Mouse (Mus musculus) adrenal gland, postnatal 4 days (tissue): ENCODE data around the gene Zfp882. TPM values are rescaled to one million over a fixed set of nuclear protein-coding genes. Genes with fewer than 3 reads are reported as not detected.
"Not testable (repeated sequence)": the region's sequence is repeated elsewhere in the genome, so short reads cannot be mapped to it uniquely, and the experiment has no call there.

Experiments used
- DNase-seq, 2 experiments: peaks; one replicate each; pipeline ENCODE4 v3.0.0; 2021 to 2022; ENCODE audit warnings: low spot score in 2 of 2, mixed read lengths in 2 of 2
- total RNA-seq, 2 experiments: library from RNA; stranded (reverse); gene quantifications; 2 replicates each; pipeline ENCODE4 v1.2.3; 2021

The Zfp882 gene
- total RNA-seq, 2 experiments from 2014 or later: 7.7 to 9.6 TPM

DNA sequence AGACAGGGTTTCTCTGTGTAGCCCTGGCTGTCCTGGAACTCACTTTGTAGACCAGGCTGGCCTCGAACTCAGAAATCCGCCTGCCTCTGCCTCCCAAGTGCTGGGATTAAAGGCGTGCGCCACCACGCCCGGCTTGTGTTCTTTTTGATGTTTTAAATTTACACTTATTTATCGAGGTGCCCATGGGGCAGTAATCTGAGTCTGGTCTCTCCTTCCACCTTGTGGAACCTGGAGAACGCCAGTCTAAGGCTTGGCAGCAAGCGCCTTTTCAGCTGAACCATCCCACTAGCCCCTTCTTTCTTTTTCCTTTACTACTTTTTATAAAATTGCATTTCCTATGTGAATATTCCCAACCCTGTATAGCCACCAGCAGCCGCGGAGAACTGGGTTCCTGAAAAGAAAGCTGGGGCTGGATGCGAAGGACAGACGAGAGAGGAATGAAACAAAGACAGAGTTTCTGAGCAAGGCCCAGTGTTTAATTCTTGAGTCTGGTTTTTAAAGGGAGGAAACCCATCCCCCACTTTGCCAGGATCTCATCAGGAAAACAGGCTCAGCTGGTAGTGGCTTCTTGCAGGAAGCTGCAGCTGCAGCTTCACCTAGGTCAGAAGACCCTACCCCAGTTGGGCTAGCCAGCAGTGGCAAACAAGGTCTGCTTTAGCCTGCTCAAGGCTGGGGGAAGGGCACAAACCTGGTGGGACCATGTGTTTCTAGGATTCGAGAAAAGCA lies 43.2 kb downstream of the Zfp882 start:
- DNase-seq: no peak

DNA sequence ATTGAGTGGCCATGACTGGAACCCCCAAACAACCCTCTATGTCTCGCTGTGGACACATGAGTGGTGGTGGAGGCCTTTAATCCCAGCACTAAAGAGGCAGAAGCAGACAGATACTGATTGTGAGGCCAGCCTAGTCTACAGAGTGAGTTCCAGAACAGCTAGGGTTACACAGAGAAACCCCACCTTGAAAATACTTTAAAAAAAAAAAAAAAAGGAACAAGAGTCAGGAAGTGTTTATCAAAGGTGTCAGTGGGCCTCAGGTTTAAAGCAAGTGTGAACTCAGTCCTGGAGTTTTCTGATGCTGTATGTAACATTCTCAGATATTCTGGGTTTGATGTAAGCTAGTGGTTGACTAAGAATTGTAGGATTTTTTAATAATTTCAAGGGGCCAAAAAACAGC lies 44.1 kb downstream of the Zfp882 start:
- DNase-seq: no peak

DNA sequence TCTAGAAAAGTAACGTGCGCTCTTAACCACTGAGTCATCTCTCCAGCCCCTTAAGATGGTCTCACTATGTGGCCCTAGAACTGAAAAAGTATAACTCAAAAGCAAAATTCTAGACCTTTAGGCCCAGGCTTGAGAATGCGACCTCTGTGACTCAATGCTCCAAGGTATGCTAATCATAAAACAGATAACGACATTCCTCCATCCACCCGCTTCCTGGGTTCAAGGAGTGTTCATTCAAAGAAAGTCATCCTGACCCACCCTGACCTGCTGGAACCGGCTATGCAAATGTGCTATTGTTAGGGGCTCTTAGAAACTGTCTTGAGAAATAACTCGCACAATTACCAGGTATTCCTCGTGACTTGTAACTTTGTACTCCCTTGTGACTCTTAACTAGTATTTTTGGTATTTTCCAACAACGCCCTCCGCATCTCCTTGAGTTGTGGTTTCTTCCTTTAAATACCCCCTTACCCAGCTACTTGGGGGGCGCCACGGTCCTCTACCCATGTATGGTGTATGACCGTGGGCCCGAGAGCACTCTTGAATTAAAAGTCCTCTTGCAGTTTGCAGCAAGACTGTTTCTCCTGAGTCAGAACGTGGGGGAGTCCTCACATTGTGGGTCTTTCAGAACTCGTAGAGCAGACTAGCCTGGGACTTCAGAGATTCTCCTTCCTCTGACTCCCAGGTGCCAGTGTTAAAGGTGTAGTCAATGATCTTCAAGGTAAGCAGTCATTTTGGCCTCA lies 44.7 kb downstream of the Zfp882 start:
- DNase-seq: not testable (repeated sequence)

GRCm38 (mm10) chr8:71954666-71955065 lies 46.3 kb downstream of the Zfp882 start:
- DNase-seq: no peak

DNA sequence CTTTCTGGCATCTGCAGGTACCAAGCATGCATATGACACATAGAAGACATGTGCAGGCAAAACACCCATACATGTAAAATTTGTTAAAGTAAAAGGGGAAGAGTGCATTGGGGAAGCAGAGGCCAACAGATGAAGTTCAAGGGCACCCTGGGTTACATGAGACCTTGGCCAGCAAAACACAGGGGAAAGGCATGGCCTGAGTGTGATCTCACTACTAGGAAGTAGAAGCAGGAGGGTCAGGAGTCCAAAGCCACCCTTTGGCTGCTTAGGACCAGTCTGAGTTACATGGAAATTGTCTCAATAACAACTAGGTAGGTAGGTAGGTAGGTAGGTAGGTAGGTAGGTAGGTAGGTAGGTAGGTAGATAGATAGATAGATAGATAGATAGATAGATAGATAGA lies 52.1 kb downstream of the Zfp882 start:
- DNase-seq: no peak

DNA sequence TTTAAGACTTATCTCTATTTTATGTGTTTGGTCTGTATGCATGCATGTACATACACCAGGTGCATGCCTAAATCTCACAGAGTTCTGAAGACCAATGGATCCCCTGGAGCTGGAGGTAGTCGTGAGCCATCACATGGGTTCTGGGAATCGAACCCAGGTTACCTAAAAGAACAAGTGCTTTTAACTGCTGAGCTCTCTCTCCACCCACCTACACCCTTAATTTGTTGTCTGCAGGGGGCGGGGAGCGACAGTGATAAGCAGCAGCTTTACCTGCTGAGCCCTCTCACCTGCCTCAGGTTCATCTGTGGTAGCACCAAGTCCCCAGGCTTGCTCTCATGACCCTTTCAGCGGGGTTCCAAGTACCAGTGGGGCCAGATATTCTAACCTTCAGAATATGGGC lies 53.4 kb downstream of the Zfp882 start:
- DNase-seq: no peak

- DNase-seq: no peak
Measured at GRCm38 (mm10) chr8:71964051-71964450, 55.6 kb downstream of the Zfp882 start.

GRCm38 (mm10) chr8:71965166-71965565 lies 56.8 kb downstream of the Zfp882 start:
- no peak for DNase-seq

Other genes starting within 250 kb of the Zfp882 start
- gene Unc13a, start 236.9 kb upstream of the Zfp882 start, total RNA-seq: 10 to 100 TPM; 11.7 to 12.9 TPM
- gene Jak3, start 232.3 kb upstream of the Zfp882 start, total RNA-seq: 10 to 100 TPM; 17.7 to 19.3 TPM
- gene Insl3, start 219.4 kb upstream of the Zfp882 start, total RNA-seq: 1 to 10 TPM; 6.8 to 8.5 TPM
- gene B3gnt3, start 206.8 kb upstream of the Zfp882 start, total RNA-seq: 1 to 10 TPM; 4.4 to 5.0 TPM
- gene Fcho1, start 182.9 kb upstream of the Zfp882 start, total RNA-seq: 1 to 10 TPM; 8.4 to 9.8 TPM
- 10 to 100 TPM; 11.6 to 14.6 TPM for gene Zfp709, start 26.6 kb upstream of the Zfp882 start, total RNA-seq
- 10 to 100 TPM; 32.4 to 37.2 TPM for gene Zfp617, start within 50 bp of the Zfp882 start, total RNA-seq
- gene Zfp961, start 42.4 kb downstream of the Zfp882 start, total RNA-seq: 10 to 100 TPM; 32.9 to 33.4 TPM
- gene Cyp4f18, start 101.0 kb downstream of the Zfp882 start, total RNA-seq: 1 to 10 TPM; 1.5 to 1.7 TPM
- gene Olfr372, start 132.6 kb downstream of the Zfp882 start, total RNA-seq: not detected
- gene Olfr373, start 174.6 kb downstream of the Zfp882 start, total RNA-seq: under 1 TPM in 1 of 2 experiments, not detected in 1; 0.08 TPM
- not detected for gene Olfr374, start 198.4 kb downstream of the Zfp882 start, total RNA-seq
- gene Tpm4, start 226.4 kb downstream of the Zfp882 start, total RNA-seq: 100 to 1,000 TPM; 232 to 267 TPM